Mouse (Mus musculus) inflammation-experienced regulatory T-cells (primary cell): ENCODE measurements around the gene Klk7. TPM values are rescaled to one million over a fixed set of nuclear protein-coding genes. Genes with fewer than 3 reads are reported as not detected.

Experiments
- polyA plus RNA-seq, 2 experiments: library from polyadenylated mRNA; unstranded; fragments of 100-300 nt; shearing (Covaris generic); gene quantifications; one replicate each; pipeline ENCODE4 v1.2.1; 2017

Gene Klk7
- polyA plus RNA-seq = under 1 TPM; 0.11 to 0.64 TPM

DNA sequence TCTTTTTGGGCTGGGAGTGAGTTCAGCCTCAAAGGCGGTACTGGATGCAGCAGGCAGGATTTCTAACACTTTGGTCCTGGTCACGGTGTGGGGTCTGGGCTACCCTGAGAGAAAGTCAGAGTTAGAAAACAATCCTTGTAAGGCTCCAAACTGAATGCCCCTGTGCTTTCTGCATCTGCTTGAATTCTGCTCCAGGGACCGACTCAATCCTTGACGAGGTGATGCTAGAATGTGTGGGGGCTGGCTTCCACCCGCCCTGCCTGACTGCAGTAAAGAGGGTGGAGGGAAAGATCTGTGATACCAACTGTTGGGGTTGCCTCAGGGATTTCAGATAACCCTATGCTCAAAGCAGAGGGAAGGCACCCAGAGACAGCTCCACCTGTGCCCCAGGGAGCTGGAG, at the start of gene Klk7:
Gene Klk7, plus strand, starts transcription at position 301 of the 400 bp plus-strand sequence.

DNA sequence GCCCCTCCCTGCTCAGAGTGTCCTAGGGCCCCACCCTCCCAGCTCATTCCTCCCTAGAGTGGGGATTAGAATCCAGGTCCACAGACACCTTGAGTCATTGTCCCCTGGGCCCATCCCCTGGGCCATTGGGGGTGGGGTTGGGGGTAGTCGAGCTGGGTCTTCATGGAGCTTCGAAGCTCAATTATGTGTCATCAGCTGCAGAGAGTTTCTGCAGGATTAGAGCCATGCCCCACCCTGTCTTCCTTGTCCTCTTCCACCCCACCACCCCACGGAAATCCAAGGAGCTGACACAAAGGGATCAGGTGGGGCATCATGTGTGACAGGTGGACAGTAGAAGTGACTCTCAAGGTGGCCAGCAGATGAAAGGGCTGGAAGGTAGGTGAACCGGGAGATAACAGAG, 42.5 kb upstream of the Klk7 start, which contains the start of gene Klk12:
Gene Klk12, plus strand, starts transcription at position 301 of the 400 bp plus-strand sequence.

DNA sequence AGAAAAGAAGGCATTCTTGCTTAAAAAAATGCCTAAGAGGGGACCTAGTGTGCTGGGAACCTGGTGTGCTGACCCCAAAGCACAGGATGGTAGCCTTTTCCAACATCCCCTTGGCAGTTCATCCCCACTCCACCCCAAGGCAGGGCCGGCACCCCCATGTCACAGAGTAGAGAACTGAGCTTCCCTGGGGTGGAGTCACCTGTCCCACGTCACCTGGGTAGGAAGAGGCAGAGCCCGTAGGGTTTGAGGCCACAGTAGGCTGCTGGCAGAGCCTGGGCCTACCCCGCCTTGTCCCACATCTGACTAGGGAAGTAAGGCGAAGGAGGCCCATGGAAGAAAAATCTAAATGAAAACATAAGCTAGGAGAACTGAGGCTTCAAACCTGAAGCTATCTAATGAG, 36.7 kb upstream of the Klk7 start, which contains the start of gene Klk11:
Gene Klk11, plus strand, starts transcription at position 241 of the 400 bp plus-strand sequence.

DNA sequence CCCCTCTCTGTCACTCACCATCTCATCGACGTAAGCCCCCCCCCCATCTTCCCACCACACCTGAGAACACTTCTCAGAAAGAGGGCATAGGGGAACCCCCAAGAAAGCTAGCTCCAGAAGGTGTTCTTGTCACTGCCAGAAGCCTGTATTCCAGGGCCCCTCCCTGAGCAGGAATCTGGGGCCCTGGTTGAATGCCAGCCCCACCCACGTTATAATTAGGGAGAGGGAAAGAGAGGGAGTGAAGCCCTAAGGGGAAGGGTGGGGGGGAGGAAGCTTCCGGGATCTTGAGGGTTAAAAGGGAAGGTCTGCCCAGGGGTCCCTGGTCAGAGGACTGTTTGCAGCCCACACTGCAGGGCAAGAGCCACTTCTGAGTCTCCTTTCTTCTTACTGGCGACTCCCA, 30.3 kb upstream of the Klk7 start, which contains the start of gene Klk10:
Gene Klk10, plus strand, starts transcription at position 290 of the 400 bp plus-strand sequence.

DNA sequence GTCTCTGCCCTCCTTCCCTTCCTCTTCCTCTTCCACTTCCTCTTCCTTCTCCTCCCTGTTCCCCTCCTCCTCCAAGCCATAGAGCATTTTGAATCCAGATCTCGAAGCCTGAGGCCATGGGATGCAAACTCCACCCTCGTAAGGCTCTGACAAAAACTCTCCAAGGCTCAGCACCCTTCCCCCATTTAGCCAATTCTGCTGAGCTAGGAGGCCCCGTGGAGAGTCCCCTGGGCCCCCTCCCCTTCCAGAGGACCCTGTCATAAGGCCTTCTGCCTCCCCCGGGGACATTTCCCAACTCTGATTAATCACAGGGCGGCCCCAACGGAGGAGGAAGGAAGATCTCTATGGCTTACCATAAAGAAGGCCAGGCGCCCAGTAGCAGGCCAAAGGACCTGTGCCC, 19.5 kb upstream of the Klk7 start, which contains the start of gene Klk9:
Gene Klk9, plus strand, starts transcription at position 301 of the 400 bp plus-strand sequence.

DNA sequence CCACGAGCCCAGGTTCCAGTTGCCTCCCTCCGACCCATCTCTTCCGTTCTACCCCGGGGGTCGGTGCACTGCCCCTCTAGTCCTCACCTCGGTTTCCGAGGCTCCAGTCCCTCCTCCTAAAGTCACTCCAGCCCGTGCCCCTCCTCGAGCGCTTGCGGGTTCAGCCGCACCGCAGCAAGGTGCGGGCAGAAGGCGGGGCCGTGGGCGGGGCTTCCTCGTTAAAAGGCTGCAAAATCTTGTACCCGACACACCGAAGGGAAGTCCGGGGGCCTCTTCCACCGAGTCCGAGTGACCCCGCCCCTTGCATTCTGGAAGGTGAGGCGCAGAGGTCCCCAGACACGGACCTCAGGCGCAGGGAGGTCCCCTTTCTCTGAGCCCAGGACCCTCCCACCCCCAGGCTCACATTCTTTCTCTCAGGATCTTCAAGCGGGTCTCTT, 13.7 kb upstream of the Klk7 start, which contains the start of gene Klk8:
Gene Klk8, plus strand, starts transcription at position 245 of the 437 bp plus-strand sequence.

DNA sequence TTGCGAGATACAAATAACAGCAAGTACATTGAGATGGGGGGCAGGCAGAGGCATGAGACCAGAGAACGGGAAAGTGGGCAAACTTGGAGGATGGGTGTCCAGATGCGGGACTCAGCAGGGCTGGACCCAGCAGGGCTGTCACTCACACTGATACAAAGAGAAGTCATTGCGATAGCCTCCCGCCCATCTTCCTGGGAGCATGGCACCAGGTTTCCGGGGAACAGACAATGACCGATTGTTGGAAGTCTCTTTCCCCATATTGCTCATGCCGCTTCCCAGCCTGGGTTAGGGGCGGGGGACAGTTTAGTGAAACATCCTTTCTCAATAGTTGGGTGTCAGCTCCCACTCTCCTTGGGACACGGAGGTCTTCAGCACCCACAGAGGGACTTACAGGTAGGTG, 13.1 kb downstream of the Klk7 start, which contains the start of gene Klk6:
Gene Klk6, plus strand, starts transcription at position 301 of the 400 bp plus-strand sequence.

DNA sequence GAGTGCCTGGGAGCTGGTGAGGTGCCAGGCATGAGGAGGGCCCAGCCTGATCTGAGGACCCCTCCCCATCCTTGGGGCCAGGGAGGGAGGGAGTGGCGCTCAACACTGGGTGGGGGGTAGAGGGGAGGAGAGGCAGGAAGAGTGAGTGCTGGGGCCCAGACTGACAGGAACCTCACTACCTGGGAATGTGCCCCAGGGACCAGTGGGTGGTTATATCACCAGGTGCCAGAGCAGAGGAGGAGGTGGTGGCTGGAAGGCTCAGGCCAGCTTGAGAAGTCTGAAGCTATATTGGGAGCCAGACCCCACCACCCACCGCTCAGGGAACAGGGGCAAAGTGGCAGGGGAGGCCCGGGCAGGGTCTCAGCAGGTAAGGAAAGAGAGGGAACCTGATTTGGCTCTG, 30.6 kb downstream of the Klk7 start, which contains the start of gene Klk5:
Gene Klk5, plus strand, starts transcription at position 271 of the 400 bp plus-strand sequence.

Other genes with a start within 250 kb of the Klk7 start
- 1 to 10 TPM; 4.8 to 7.8 TPM for gene Zfp658, start 249.0 kb upstream of the Klk7 start, polyA plus RNA-seq
- gene Zfp719, start 231.7 kb upstream of the Klk7 start, polyA plus RNA-seq = 10 to 100 TPM in 1 of 2 experiments, 1 to 10 TPM in 1; 7.4 to 11.1 TPM
- not detected for gene Zfp819, start 204.1 kb upstream of the Klk7 start, polyA plus RNA-seq
- under 1 TPM in 1 of 2 experiments, not detected in 1; 0.18 TPM for gene Ceacam18, start 176.6 kb upstream of the Klk7 start, polyA plus RNA-seq
- gene Siglece, start 151.1 kb upstream of the Klk7 start, polyA plus RNA-seq = under 1 TPM in 1 of 2 experiments, not detected in 1; 0.20 TPM
- 10 to 100 TPM in 1 of 2 experiments, 1 to 10 TPM in 1; 8.3 to 10.0 TPM for gene Ctu1, start 139.3 kb upstream of the Klk7 start, polyA plus RNA-seq
- gene Klk14, start 120.9 kb upstream of the Klk7 start, polyA plus RNA-seq = under 1 TPM in 1 of 2 experiments, not detected in 1; 0.22 TPM
- gene Klk13, start 98.7 kb upstream of the Klk7 start, polyA plus RNA-seq = under 1 TPM in 1 of 2 experiments, not detected in 1; 0.26 TPM
- gene Klk12, start 42.4 kb upstream of the Klk7 start, polyA plus RNA-seq = under 1 TPM in 1 of 2 experiments, not detected in 1; 0.19 TPM
- gene Klk11, start 36.7 kb upstream of the Klk7 start, polyA plus RNA-seq = under 1 TPM; 0.28 to 0.97 TPM
- gene Klk10, start 30.3 kb upstream of the Klk7 start, polyA plus RNA-seq = under 1 TPM; 0.11 to 0.21 TPM
- 1 to 10 TPM in 1 of 2 experiments, under 1 TPM in 1; 0.92 to 1.5 TPM for gene Klk9, start 19.4 kb upstream of the Klk7 start, polyA plus RNA-seq
- 100 to 1,000 TPM; 112 to 189 TPM for gene Klk8, start 13.7 kb upstream of the Klk7 start, polyA plus RNA-seq
- gene Klk6, start 13.2 kb downstream of the Klk7 start, polyA plus RNA-seq = under 1 TPM; 0.18 to 0.43 TPM
- under 1 TPM in 1 of 2 experiments, not detected in 1; 0.31 TPM for gene Klk5, start 30.7 kb downstream of the Klk7 start, polyA plus RNA-seq
- gene Klk4, start 69.9 kb downstream of the Klk7 start, polyA plus RNA-seq = not detected
- gene Klk15, start 122.4 kb downstream of the Klk7 start, polyA plus RNA-seq = under 1 TPM in 1 of 2 experiments, not detected in 1; 0.69 TPM
- gene Klk1b8, start 139.4 kb downstream of the Klk7 start, polyA plus RNA-seq = 1 to 10 TPM in 1 of 2 experiments, not detected in 1; 1.9 TPM
- gene Klk1b1, start 155.5 kb downstream of the Klk7 start, polyA plus RNA-seq = not detected
- gene Klk1b9, start 164.8 kb downstream of the Klk7 start, polyA plus RNA-seq = not detected
- gene Klk1b11, start 184.6 kb downstream of the Klk7 start, polyA plus RNA-seq = not detected
- under 1 TPM in 1 of 2 experiments, not detected in 1; 0.22 TPM for gene Klk1b26, start 200.9 kb downstream of the Klk7 start, polyA plus RNA-seq
- 1 to 10 TPM; 2.7 to 3.0 TPM for gene Klk1b27, start 241.0 kb downstream of the Klk7 start, polyA plus RNA-seq